Mouse (Mus musculus): ENCODE measurements around the gene Mogs.

Gene Mogs

GRCm38 (mm10) chr6:83095968-83096367 is 19.3 kb upstream of the Mogs start:
- no peak for DNase-seq (ENCODE audit: low spot score)

- DNase-seq (ENCODE audit: low spot score) = no peak
These were observed 16.9 kb upstream of the Mogs start for GRCm38 (mm10) chr6:83098411-83098810.

- peak; percentile 88 for DNase-seq (ENCODE audit: low spot score)
These were observed 14.0 kb upstream of the Mogs start, which contains the start of the genes Ccdc142 and Gm42688 for GRCm38 (mm10) chr6:83101316-83101687. Ccdc142 (plus strand) TSS chr6:83101601. Gm42688 (plus strand) TSS chr6:83101617.

- peak; percentile 75 for DNase-seq (ENCODE audit: low spot score)
These were observed 13.4 kb upstream of the Mogs start for GRCm38 (mm10) chr6:83101688-83102556.

- peak; percentile 87 for DNase-seq (ENCODE audit: low spot score)
These were observed 12.1 kb upstream of the Mogs start for GRCm38 (mm10) chr6:83103130-83103650.

- DNase-seq (ENCODE audit: low spot score) = no peak
These were observed 11.1 kb upstream of the Mogs start for GRCm38 (mm10) chr6:83104158-83104557.

GRCm38 (mm10) chr6:83107566-83108400 is 7.5 kb upstream of the Mogs start:
- no peak for DNase-seq (ENCODE audit: low spot score)

- peak; percentile 83 for DNase-seq (ENCODE audit: low spot score)
These were observed 6.3 kb upstream of the Mogs start, which contains the start of gene Mrpl53 for GRCm38 (mm10) chr6:83108762-83109668. Mrpl53 (plus strand) TSS chr6:83109040.

- DNase-seq (ENCODE audit: low spot score) = no peak
These were observed 3.7 kb upstream of the Mogs start for GRCm38 (mm10) chr6:83111510-83112136.

- DNase-seq (ENCODE audit: low spot score) = no peak
These were observed 531 bp downstream of the Mogs start for GRCm38 (mm10) chr6:83115682-83116372.

- DNase-seq (ENCODE audit: low spot score) = no peak
These were observed 1.3 kb downstream of the Mogs start for GRCm38 (mm10) chr6:83116373-83117164.

- no peak for DNase-seq (ENCODE audit: low spot score)
These were observed 1.8 kb downstream of the Mogs start for GRCm38 (mm10) chr6:83117165-83117438.

GRCm38 (mm10) chr6:83117616-83118015 is 2.3 kb downstream of the Mogs start:
- no peak for DNase-seq (ENCODE audit: low spot score)

- no peak for DNase-seq (ENCODE audit: low spot score)
These were observed 3.1 kb downstream of the Mogs start for GRCm38 (mm10) chr6:83118369-83118768.

- DNase-seq (ENCODE audit: low spot score) = no peak
These were observed 3.8 kb downstream of the Mogs start for GRCm38 (mm10) chr6:83118825-83119733.

GRCm38 (mm10) chr6:83119734-83120051 is 4.4 kb downstream of the Mogs start:
- no peak for DNase-seq (ENCODE audit: low spot score)

- DNase-seq (ENCODE audit: low spot score) = peak; percentile 99
These were observed 5.9 kb downstream of the Mogs start, which contains the start of gene Wbp1 for GRCm38 (mm10) chr6:83120930-83121862. Wbp1 (minus strand) TSS chr6:83121559.
